Mouse (Mus musculus) embryonic fibroblast, embryonic 13.5 days (primary cell): ENCODE measurements around the gene D8Ertd738e. TPM values are rescaled to one million over a fixed set of nuclear protein-coding genes. Genes with fewer than 3 reads are reported as not detected.

Experiments used
- H3K27ac ChIP-seq: 2 replicates; pipeline ENCODE4 v1.5.1; 2012; ENCODE audit warnings: low read length, control low read depth, inconsistent platforms; ENCODE audit not compliant: insufficient read depth
- H3K4me1 ChIP-seq: 2 replicates; pipeline ENCODE4 v1.6.1; 2011; ENCODE audit warnings: low read length; ENCODE audit not compliant: control insufficient read depth, insufficient read depth
- H3K4me3 ChIP-seq: 2 replicates; pipeline ENCODE4 v1.5.1; 2011; ENCODE audit warnings: mild to moderate bottlenecking, control low read depth, low read length; ENCODE audit not compliant: insufficient read depth
- CTCF ChIP-seq: IDR thresholded peaks from 2 replicates; pipeline ENCODE4 v1.5.1; 2011; ENCODE audit warnings: mild to moderate bottlenecking, control low read depth, low read length, moderate library complexity, borderline replicate concordance; ENCODE audit not compliant: insufficient read depth
- POLR2A ChIP-seq: IDR thresholded peaks from 2 replicates; pipeline ENCODE4 v1.6.1; 2011; ENCODE audit warnings: low read depth, mild to moderate bottlenecking, control low read depth, low read length, moderate library complexity
- polyA plus RNA-seq: library from polyadenylated mRNA; stranded (reverse); fragments of >200 nt; gene quantifications from 2 replicates; pipeline ENCODE4 v1.2.4, GENCODE M21; 2011; ENCODE audit warnings: low read depth; ENCODE audit not compliant: missing spikeins, insufficient read length

Gene D8Ertd738e
- polyA plus RNA-seq, 1 experiment: 98.2 TPM

GRCm38 (mm10) chr8:84236998-84237473 lies 12.5 kb downstream of the D8Ertd738e start, which contains the start of gene Zswim4:
Zswim4 (minus strand) TSS chr8:84237055.
- Histone ChIP-seq H3K27ac (peak within 1 kb of the TSS; percentile 76), H3K4me1 (no peaks in the 10 kb centered on the region), H3K4me3 (peak within 1 kb of the TSS; percentile 93)
- peak; percentile 63; the same call in 1 of the 2 replicates for TF ChIP-seq POLR2A
- no peak for TF ChIP-seq CTCF

- Histone ChIP-seq H3K4me1 (no peaks in the 10 kb centered on the region), H3K4me3 (peak overlapping the region; percentile 93), H3K27ac (peak overlapping the region; percentile 23)
- TF ChIP-seq POLR2A (no peak; the same call in 1 of the 2 replicates), CTCF (no peak)
These were observed 13.0 kb downstream of the D8Ertd738e start for GRCm38 (mm10) chr8:84236410-84236997.

GRCm38 (mm10) chr8:84235746-84236409 lies 13.6 kb downstream of the D8Ertd738e start:
- peak overlapping the region; percentile 23 for H3K27ac ChIP-seq
- no peaks in the 10 kb centered on the region for H3K4me1 ChIP-seq
- H3K4me3 ChIP-seq: peak overlapping the region; percentile 93
- TF ChIP-seq POLR2A (peak; percentile 58), CTCF (no peak)

GRCm38 (mm10) chr8:84233055-84233454 lies 16.5 kb downstream of the D8Ertd738e start:
- no peak overlapping the region for H3K27ac ChIP-seq

GRCm38 (mm10) chr8:84230735-84231134 lies 18.8 kb downstream of the D8Ertd738e start:
- H3K4me1 ChIP-seq: no peaks in the 10 kb centered on the region
- H3K27ac ChIP-seq: no peak overlapping the region
- no peak overlapping the region for H3K4me3 ChIP-seq
- TF ChIP-seq CTCF: peak; percentile 41; the same call in 1 of the 2 replicates
- TF ChIP-seq POLR2A: no peak

More at GRCm38 (mm10) chr8:84233055-84233454, 16.5 kb downstream of the D8Ertd738e start:
- TF ChIP-seq POLR2A (no peak), CTCF (no peak)
- H3K4me3 ChIP-seq: no peak overlapping the region
- H3K4me1 ChIP-seq: no peaks in the 10 kb centered on the region

GRCm38 (mm10) chr8:84223322-84224029 lies 26.0 kb downstream of the D8Ertd738e start:
- Histone ChIP-seq H3K27ac (no peak overlapping the region), H3K4me1 (no peaks in the 10 kb centered on the region), H3K4me3 (no peak overlapping the region)
- TF ChIP-seq POLR2A (no peak), CTCF (no peak)

- TF ChIP-seq POLR2A (no peak), CTCF (no peak)
- no peak overlapping the region for H3K4me3 ChIP-seq
- H3K4me1 ChIP-seq: no peaks in the 10 kb centered on the region
- no peak overlapping the region for H3K27ac ChIP-seq
These were observed 26.9 kb downstream of the D8Ertd738e start for GRCm38 (mm10) chr8:84222566-84223165.

GRCm38 (mm10) chr8:84220105-84220504 lies 29.4 kb downstream of the D8Ertd738e start:
- TF ChIP-seq POLR2A: no peak
- no peak for TF ChIP-seq CTCF
- H3K4me1 ChIP-seq: no peaks in the 10 kb centered on the region

GRCm38 (mm10) chr8:84218143-84218542 lies 31.4 kb downstream of the D8Ertd738e start:
- TF ChIP-seq CTCF (no peak), POLR2A (no peak)

More at GRCm38 (mm10) chr8:84220105-84220504, 29.4 kb downstream of the D8Ertd738e start:
- Histone ChIP-seq H3K27ac (no peak overlapping the region), H3K4me3 (no peak overlapping the region)

GRCm38 (mm10) chr8:84217206-84217605 lies 32.3 kb downstream of the D8Ertd738e start:
- TF ChIP-seq POLR2A (no peak), CTCF (no peak)
- H3K27ac ChIP-seq: no peak overlapping the region

More at GRCm38 (mm10) chr8:84218143-84218542, 31.4 kb downstream of the D8Ertd738e start:
- H3K4me1 ChIP-seq: no peaks in the 10 kb centered on the region
- H3K4me3 ChIP-seq: no peak overlapping the region
- no peak overlapping the region for H3K27ac ChIP-seq

More at GRCm38 (mm10) chr8:84217206-84217605, 32.3 kb downstream of the D8Ertd738e start:
- H3K4me3 ChIP-seq: no peak overlapping the region
- no peaks in the 10 kb centered on the region for H3K4me1 ChIP-seq
